Mouse (Mus musculus) olfactory bulb, adult 2 months (tissue): ENCODE measurements around the gene Tdp1.

Experiments used
- CTCF ChIP-seq: fragments of 200-500 bp; IDR thresholded peaks from 2 replicates; pipeline ENCODE4 v1.5.1; 2012; ENCODE audit warnings: low read depth, mild to moderate bottlenecking, low read length, moderate library complexity; ENCODE audit not compliant: insufficient read depth
- POLR2A ChIP-seq: fragments of 200-500 bp; IDR thresholded peaks from 2 replicates; pipeline ENCODE4 v1.6.1; 2012; ENCODE audit warnings: mild to moderate bottlenecking, low read depth, low read length, moderate library complexity; ENCODE audit not compliant: insufficient read depth

- TF ChIP-seq CTCF (no peak), POLR2A (no peak)
Measured at GRCm38 (mm10) chr12:99837528-99837927, 46.8 kb upstream of the Tdp1 start.
